Mouse (Mus musculus) spleen, adult 2 months (tissue): Measurements from ENCODE around the gene Slc16a12.

ENCODE experiments used
- CTCF ChIP-seq: fragments of 200-500 bp; IDR thresholded peaks from 2 replicates; pipeline ENCODE4 v1.5.1; 2011; ENCODE audit warnings: mild to moderate bottlenecking, inconsistent platforms; ENCODE audit not compliant: insufficient read depth, insufficient read length, insufficient replicate concordance; ENCODE audit errors: extremely low read depth
- POLR2A ChIP-seq: fragments of 200-500 bp; IDR thresholded peaks from 2 replicates; pipeline ENCODE4 v1.6.1; 2011; ENCODE audit warnings: low read depth, low read length, inconsistent platforms

DNA sequence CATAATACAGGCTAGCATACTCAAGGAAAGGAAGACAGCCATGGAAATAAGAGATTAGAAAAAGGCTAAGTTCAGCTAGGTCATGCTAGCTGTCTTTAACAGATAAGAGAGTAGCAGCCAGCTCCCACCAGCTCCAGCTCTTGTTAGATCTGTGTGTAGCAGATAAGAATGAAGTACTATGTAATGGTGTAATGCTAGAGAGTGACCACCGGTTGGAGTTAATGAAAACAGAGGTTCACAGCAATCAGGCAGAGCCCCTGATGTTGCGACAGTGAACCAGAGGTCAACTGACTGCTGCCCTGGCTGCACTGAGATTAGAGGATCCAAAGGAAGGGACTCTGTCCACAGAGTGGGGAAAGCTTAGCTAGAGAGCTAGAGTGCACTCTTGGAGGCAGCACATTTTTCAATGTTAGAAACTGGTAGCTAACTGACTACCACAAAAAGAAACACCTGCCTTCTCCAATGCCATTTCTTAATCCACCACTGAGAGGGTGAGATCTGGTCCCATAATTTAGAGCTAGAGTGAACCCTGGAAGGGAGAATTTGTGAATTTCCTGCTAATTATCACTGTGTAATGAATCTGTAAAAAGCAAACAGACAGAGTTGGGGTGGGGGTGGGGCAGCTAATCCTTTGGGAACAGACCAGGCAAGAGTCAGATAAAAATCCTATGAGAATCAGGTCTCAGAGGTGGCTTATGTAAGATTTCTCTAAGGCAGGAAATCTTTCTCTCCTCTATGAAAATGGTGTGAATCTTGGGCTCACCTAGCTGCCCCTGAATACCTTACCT, 90.4 kb downstream of the Slc16a12 start:
- TF ChIP-seq CTCF (no peak), POLR2A (no peak)
